Mouse (Mus musculus) CD8-positive naive resting alpha-beta T cell, adult 2 months (primary cell): Measurements from ENCODE around the gene Etv1.
A peak's percentile ranks its signal among the peaks of the same experiment; 100 is the strongest.

Experiments used
- DNase-seq, 2 experiments: peaks; one replicate each; pipeline ENCODE4 v3.0.0; 2022; ENCODE audit warnings: low read depth in 2 of 2, low spot score in 2 of 2

The Etv1 gene

DNA sequence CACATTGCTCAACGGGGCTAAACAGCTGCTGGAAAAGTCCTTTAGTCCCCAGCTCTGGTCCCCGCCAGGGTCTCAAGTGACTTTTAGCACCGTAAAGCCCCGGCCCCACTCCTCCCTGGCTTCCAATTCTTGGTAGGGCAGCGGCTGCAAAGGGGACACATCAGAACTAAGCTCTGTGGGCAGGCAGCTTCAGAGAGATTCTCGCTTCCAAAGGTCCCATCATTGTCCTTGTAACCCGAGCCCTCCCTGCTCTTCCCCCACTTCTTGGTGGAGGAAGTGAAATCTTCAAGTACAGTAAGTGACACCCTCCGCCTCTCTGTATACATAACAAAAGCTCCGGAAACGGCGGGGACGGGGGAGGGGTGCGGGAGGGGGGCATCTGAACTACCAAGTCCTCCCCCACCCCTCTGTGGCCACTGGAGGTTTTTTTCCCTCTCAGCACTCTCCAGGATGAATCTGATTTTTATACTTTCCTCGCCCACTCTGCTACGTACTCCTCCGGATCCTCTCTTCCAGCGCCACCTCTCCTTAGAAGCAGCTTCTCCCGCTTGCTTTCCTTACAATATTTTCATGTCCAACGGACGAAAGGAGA is at the start of gene Etv1:
Gene Etv1 (plus strand): TSS at position 195 of the 592 bp plus-strand sequence.
- peak in 1 of 2 experiments; percentile 35 for DNase-seq

DNA sequence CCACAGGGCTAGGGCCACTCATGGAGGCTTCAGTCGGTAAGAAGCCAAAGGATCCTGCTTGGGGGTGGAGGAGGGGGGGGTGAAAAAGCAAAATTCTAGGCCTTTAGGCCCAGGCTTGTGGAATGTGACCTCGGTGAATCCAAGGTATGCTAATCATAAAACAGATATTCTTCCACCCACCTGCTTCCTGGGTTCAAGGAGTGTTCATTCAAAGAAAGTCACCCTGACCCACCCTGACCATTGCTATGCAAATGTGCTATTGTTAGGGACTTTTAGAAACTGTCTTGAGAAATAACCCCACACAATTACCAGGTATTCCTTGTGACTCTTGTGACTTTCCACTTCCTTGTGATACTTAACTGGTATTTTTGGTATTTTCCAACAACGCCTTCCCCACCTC is 49.5 kb upstream of the Etv1 start:
- no peak for DNase-seq

DNA sequence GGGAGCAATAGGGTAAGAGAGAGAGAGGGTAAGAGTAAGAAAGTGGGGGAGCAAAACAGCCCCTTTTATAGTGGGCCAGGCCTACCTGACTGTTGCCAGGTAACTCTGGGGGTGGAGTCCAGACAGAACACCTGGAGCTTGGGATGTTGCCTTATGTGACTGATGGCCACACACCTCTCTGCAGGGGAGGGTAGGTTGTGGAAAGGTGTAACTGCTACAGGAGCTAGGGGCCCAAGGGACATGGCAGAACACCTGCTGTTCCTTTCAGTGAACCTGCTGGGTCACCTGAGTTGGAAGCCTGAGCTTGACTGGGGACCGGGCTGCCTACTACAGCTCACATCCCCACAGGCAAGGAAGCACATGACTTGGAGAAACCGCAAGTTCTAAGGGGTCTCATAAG is 48.4 kb upstream of the Etv1 start:
- no peak for DNase-seq

DNA sequence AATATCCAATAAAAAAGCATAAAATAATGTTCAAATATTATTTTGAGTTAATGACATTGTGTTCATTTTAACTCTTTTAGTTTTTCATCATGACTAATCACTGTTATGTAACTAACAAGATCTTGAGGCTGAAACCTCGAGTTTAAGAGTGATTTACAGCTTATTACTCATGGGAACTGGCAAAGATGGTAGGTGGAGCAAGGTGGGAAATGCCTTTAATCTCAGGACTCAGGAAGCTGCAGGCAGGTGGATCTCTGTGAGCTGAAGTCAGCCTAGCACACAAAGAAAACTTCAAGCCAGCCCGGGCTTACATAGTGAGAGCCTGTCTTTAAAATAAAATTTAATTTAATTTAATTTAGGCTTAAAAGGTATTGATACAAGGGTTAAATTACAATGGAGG is 19.9 kb upstream of the Etv1 start:
- no peak for DNase-seq

DNA sequence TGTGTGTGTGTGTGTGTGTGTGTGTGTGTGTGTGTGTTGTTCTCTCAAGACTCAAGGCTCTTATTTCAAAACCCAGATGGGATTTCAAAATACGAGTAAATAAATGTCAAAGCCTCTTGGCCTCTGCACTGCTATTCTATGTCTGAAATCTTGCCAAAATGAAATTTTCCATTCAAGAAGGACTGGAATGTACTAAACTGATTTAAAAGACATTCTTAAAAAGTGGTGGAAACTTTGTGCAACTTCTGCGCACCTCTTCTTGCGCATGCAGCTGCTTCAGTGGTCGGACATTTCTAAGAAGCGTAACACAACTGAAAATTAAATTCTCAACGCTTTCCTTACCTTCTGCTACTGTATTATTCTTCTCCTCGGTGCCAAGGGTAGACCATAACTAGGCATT is 1.9 kb upstream of the Etv1 start:
- no peak for DNase-seq

GRCm38 (mm10) chr12:38777957-38778298 is 1.3 kb upstream of the Etv1 start:
- no peak for DNase-seq

DNA sequence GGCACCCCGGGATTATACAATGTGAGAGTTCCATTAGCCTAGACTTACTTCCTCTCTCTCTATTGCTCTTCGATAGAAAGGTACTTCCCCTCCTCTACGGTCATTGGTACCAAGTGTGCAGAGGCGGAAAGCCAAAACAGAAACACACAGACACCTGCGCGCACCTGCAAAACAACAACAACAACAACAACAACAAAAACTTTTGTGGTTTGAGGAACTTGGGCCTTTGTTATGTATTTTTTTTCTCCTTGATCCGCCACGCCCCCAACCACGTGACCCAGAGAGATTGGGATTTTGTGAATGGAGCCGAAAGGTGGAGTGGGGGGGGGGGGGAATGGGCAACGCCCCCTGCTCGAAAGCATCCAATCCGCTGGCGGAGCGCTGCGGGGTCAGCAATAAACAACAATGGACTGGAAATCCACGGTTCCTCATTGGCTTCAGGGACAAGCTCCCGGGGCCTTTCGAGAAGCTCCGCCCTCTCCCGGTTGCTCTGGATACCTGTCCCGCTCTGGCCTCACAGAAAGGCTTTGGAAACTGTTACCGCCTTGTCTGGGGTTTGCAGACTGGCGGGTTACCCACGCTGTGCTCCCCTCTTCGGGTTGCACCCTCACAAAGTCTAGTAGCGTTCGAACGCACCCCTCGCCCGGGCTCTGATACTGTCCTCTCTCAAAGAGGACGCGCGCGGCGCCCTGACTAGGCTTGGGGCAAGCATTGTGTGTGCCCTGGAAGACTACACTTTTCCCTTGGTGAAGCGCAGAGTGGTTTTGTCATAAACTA is 693 bp upstream of the Etv1 start:
- peak; percentile 30 to 37 for DNase-seq

DNA sequence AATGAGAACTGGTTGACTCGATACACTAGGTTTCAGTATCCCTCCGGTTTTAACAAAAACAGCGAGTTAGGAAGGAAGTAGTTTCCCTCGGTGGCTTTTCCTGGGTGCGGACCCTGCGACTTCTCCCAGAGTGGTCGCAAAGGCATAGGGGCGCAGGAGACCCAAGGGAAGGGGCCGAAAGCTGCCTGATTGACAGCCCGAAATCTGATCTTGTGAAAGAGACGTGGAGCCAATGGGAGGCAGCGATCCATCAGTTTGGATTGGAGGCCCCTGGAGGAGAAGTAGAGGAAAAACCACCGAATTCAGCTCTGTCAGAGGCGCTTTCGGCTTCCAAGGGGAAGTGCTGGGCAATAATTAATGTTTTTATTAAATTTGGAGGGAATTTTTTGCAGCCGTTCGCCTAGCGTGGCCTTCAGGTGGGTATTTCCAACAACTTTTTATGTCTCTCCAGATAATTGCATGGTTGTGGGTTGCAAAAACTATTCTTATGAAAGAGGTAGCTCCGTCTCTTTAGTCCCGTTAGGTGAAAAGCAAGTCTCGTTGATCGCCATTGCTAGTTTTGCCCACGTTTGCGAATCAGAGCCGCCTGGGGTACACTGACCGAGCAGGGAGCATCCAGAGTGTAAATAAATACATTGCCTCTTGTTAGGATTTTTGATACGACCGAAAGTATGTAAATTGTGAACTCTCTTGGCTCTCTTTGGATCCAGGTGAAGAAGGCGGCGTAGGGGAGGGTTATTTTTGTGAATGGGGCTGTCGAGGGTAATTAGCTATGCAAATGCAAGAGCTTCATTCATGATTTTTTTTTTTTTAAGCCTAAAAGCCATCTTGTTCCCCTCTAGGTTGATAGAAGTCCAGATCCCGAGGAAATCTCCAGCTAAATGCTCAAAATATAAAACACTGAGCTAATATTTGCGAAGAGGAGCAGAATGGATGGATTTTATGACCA is 1.1 kb downstream of the Etv1 start:
- DNase-seq, result peak in 1 of 2 experiments; percentile 6

- no peak for DNase-seq
Measured at GRCm38 (mm10) chr12:38780955-38781304, 1.8 kb downstream of the Etv1 start.

DNA sequence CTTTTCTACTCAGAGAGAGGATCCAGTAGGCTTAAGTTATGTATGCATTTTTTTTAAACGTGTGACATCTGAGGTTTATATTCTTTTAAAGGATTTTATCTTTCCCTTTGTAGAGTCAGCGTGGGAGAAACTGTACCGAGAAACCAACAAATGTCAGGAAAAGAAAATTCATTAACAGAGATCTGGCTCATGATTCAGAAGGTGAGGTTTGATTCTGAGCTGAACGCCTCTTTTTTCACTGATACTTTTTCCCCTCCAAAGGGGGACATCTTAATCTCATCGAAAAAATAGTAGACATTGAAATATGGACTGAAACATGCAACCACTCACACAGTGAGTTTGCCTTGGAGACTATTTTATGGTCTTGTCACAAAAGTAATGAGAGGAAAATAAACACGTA is 2.5 kb downstream of the Etv1 start:
- no peak for DNase-seq

GRCm38 (mm10) chr12:38783291-38783690 is 4.1 kb downstream of the Etv1 start:
- no peak for DNase-seq

DNA sequence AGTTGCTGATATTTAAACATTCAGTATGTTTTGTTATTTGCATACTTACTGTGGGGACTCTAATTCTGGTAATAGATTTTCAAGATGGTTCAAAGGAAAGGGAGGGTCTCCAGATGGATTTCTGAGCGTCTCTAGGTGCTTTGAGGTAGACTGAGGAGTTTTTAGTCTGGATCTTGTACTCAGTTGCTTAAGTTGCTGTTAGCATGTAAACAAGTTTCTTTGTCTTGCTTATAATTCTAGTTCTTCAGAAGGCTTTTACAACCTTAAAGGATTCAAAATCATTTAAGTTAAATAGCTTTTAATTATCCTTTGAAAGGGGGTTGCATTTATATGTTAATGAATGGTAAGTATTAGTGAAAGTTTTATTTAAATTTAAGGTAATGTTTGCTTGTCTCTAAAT is 5.0 kb downstream of the Etv1 start:
- DNase-seq, result no peak

GRCm38 (mm10) chr12:38786571-38786970 is 7.4 kb downstream of the Etv1 start:
- DNase-seq, result no peak

- DNase-seq, result no peak
Measured at GRCm38 (mm10) chr12:38787704-38788103, 8.5 kb downstream of the Etv1 start.

DNA sequence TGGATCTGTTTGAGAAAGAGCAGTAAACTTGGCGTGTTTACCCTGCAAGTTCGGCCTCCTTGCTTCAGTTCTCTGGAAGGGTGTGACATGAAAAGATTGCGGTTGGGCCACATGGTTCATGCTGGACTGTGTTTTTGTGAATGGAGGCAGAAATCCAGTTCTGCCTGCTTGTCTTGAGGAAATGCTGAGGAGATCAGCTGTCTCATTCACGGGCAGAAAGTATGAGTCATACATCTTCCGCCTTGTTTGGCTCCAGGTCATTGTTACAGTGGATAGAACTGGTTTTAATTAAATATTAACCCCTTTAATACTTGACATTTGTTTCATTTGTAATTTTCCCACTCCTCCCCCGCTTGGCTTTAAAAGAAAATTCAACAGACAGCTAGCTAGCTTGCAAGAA is 9.4 kb downstream of the Etv1 start:
- no peak for DNase-seq

DNA sequence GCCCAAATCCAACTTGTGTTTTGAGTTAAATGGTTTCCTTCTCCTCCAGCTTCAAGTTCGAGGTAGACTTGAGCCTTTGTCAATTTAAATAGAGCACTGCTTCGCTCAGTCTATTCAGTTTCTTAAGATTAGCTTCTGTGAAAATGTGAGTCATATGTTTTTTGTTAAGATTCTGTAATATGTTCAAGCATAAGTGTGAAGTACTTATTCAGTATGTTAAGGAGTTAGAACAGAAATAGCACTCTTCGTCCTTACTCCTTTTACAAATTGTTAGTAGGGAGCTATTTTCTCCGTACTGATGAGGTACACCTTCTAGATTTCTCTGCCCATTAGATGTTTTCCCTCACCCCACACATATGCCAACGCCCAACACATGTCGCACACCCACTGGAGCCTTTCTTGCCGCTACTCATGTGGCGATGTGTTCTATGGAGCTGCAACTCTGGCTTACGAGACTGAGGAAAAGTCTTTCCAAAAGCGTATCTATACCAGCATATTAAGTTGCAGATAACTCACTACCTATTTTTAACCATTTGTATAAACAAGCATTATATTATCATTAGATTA is 10.7 kb downstream of the Etv1 start:
- no peak for DNase-seq

- no peak for DNase-seq
Measured at GRCm38 (mm10) chr12:38793076-38793475, 13.9 kb downstream of the Etv1 start.

GRCm38 (mm10) chr12:38793697-38794096 is 14.5 kb downstream of the Etv1 start:
- DNase-seq, result no peak

DNA sequence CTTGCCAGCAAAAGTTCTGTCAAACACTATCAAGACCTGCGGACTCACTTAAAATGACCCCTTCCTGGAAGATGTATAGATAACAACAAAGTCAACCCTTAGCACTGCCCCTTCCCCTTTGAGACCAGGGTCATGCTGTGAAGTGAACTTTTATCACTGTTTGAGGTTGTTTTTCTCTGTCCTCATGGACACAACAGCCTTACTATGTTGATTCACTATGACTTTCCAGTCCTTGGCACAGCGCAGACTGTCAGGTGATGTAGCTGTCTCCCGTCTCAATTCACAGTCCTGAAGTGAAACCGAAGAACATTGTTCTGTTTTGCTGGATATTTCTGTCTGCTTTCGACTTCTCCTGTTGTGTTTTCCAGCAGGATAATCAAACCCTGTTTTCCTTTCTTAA is 27.9 kb downstream of the Etv1 start:
- no peak for DNase-seq

- no peak for DNase-seq
Measured at GRCm38 (mm10) chr12:38812392-38812791, 33.2 kb downstream of the Etv1 start.

DNA sequence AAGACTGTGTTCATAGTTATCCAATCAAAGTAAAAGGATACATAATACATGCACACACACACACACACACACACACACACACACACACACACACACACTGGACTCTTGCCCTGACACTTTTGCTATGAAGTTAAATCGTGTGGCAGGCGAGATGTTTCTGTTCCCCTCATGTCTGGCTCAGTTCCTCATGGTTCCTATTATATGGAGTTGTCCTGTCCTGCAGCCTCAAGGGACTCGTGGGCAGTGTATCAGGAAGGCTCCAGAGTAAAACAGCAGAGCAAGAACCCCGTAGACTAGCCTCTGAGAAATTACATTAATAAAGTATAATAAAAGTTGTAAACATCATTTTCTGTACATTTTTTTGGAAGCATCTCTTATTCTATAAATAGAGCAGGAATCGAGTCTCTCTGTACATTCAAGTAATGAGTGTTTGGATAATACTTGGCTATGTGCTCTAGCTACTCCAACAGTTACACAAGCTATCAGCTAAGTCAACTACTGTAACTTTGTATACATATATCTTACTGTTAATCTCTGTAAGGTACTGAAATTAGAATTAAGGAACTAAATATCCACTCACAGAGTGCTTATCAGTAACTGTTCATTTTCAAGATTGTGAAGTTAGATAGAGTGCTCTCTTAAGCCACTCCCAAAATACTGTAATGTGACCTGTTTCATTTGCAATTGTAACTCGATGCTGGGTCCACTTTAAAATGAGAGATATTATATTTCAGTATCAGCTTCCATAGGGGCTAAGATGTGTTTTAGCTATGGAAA is 35.0 kb downstream of the Etv1 start:
- DNase-seq, result no peak
